Mouse (Mus musculus) lung, postnatal 25 days (tissue): Measurements from ENCODE around the gene Rwdd4a.

ENCODE experiments used
- DNase-seq: peaks from one replicate; pipeline ENCODE4 v3.0.0; 2022; ENCODE audit warnings: low spot score

Rwdd4a gene

GRCm38 (mm10) chr8:47588616-47589015, 55.2 kb downstream of the Rwdd4a start:
- DNase-seq, result no peak

- DNase-seq, result no peak
Observed at GRCm38 (mm10) chr8:47590400-47590799, 56.9 kb downstream of the Rwdd4a start.

- peak; percentile 8 for DNase-seq
Observed at GRCm38 (mm10) chr8:47600664-47601063, 67.2 kb downstream of the Rwdd4a start.
